Mouse (Mus musculus) liver, embryonic 11.5 days (tissue): ENCODE data around the gene Psma5. TPM values are rescaled to one million over a fixed set of nuclear protein-coding genes. Genes with fewer than 3 reads are reported as not detected.

ENCODE experiments used
- ATAC-seq: fragments of 200-750 bp; cut with Nextera tagmentation; replicated peaks from 2 replicates; pipeline ENCODE4 v1.8.0; 2017; ENCODE audit warnings: moderate number of reproducible peaks, mild to moderate bottlenecking, moderate TSS enrichment, moderate library complexity; ENCODE audit not compliant: low FRiP score
- DNase-seq: peaks from one replicate; pipeline ENCODE4 v3.0.0-alpha.2; 2017; ENCODE audit warnings: low spot score
- H3K27ac ChIP-seq: fragments of 300-500 bp; sonication (generic); 2 replicates; pipeline ENCODE4 v1.5.1; 2014; ENCODE audit warnings: mild to moderate bottlenecking, low read depth, low read length, control low read depth
- H3K27me3 ChIP-seq: fragments of 300-500 bp; sonication (generic); replicated peaks from 2 replicates; pipeline ENCODE4 v1.6.1; 2014; ENCODE audit warnings: low read length, mixed read lengths; ENCODE audit not compliant: control insufficient read depth, insufficient read depth
- H3K36me3 ChIP-seq: fragments of 300-500 bp; sonication (generic); 2 replicates; pipeline ENCODE4 v1.6.1; 2014; ENCODE audit warnings: mild to moderate bottlenecking, low read length, moderate library complexity, mixed read lengths; ENCODE audit not compliant: control insufficient read depth, insufficient read depth
- H3K4me1 ChIP-seq: fragments of 300-500 bp; sonication (generic); replicated peaks from 2 replicates; pipeline ENCODE4 v1.6.1; 2014; ENCODE audit warnings: low read length, mixed read lengths; ENCODE audit not compliant: control insufficient read depth, insufficient read depth
- H3K4me2 ChIP-seq: fragments of 300-500 bp; sonication (generic); 2 replicates; pipeline ENCODE4 v1.6.1; 2014; ENCODE audit warnings: mild to moderate bottlenecking, control low read depth, moderate library complexity
- H3K4me3 ChIP-seq: fragments of 300-500 bp; sonication (generic); 2 replicates; pipeline ENCODE4 v1.5.1; 2014; ENCODE audit warnings: low read depth, low read length, control low read depth
- H3K9ac ChIP-seq: fragments of 300-500 bp; sonication (generic); 2 replicates; pipeline ENCODE4 v1.6.1; 2014; ENCODE audit warnings: low read depth, low read length, control low read depth
- H3K9me3 ChIP-seq: fragments of 300-500 bp; sonication (generic); 2 replicates; pipeline ENCODE4 v1.6.1; 2016; ENCODE audit warnings: low read length, inconsistent platforms, mixed read lengths; ENCODE audit not compliant: control insufficient read depth
- WGBS: fragments of 180-500 bp; shearing (Covaris S2); extraction: QIAGEN DNeasy Blood & Tissue Kit; methylation state at CpG from one replicate; pipeline ENCODE4 v1.1.7; 2014; 5-methylcytosine and 5-hydroxymethylcytosine counted together
- polyA plus RNA-seq: library from polyadenylated mRNA; unstranded; fragments of >200 nt; fragmentation: Nextera tagmentation; extraction: Ambion mirVana; gene quantifications from 2 replicates; pipeline ENCODE4 v1.2.1, GENCODE M21; 2014

The Psma5 gene
- polyA plus RNA-seq, 1 experiment from 2014 or later = 335 TPM

DNA sequence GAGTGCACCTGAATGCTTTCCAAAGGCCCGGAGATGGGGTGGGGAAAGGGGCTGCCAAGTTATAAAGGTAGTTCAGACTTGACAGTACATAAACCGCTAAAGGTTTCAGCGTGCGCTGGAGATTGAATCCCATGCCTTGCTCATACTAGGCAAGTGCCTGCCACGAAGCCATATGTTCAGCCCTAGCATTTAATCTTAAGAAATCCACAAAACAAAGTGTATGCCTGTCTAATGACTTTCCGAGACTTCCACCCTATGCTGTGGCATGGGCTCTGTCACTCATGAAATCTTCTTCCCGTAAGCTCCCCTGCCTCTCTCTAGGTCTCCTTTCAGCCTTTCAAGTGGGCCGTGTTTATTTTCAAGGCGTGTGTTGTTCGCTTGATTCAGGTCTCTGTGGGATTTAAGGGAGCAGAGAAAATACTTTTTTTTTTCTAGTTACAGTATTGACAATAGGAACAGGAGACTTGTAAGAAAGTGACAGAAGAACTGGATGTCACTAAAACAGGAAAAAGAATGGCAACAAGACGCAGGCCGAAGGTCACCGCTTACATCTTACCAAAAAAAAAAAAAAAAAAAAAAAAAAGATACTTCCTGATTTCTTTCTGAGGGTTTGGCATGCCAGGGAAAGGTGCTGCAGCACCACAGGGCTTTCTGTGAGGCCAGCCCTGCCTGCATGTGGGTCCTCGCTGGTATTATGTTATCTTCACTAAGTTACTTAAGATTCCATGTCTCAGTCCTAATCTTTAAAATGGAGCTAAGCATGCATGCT is 30.1 kb downstream of the Psma5 start:
- no peaks in the 10 kb centered on the region for H3K9me3 ChIP-seq
- no peaks in the 10 kb centered on the region for H3K36me3 ChIP-seq
- H3K4me3 ChIP-seq = no peak overlapping the region
- H3K27me3 ChIP-seq = no peaks in the 10 kb centered on the region
- H3K4me2 ChIP-seq = peak overlapping the region; percentile 37
- no peak overlapping the region; the same call in 1 of the 2 replicates for H3K27ac ChIP-seq
- WGBS = 56% methylated on average over 14 of the region's 14 CpGs
- H3K4me1 ChIP-seq = peaks cover 32% of the 10 kb centered on the region
- ATAC-seq (no peak), DNase-seq (no peak)
- no peak overlapping the region for H3K9ac ChIP-seq

GRCm38 (mm10) chr3:108287811-108288805 is 31.4 kb downstream of the Psma5 start:
- ATAC-seq (no peak), DNase-seq (no peak)
- no peaks in the 10 kb centered on the region for H3K9me3 ChIP-seq

GRCm38 (mm10) chr3:108289311-108290130 is 32.8 kb downstream of the Psma5 start:
- Histone ChIP-seq H3K4me3 (no peak overlapping the region), H3K9ac (no peak overlapping the region), H3K9me3 (no peaks in the 10 kb centered on the region), H3K27me3 (no peaks in the 10 kb centered on the region), H3K4me1 (peaks cover 32% of the 10 kb centered on the region), H3K27ac (no peak overlapping the region), H3K4me2 (no peak overlapping the region), H3K36me3 (no peaks in the 10 kb centered on the region)
- no peak for DNase-seq
- ATAC-seq = no peak
- WGBS = 72% methylated on average over 13 of the region's 13 CpGs

More at GRCm38 (mm10) chr3:108287811-108288805, 31.4 kb downstream of the Psma5 start:
- WGBS = 47% methylated on average over 17 of the region's 17 CpGs
- H3K9ac ChIP-seq = no peak overlapping the region; the same call in 1 of the 2 replicates
- peaks cover 27% of the 10 kb centered on the region for H3K4me1 ChIP-seq
- H3K4me3 ChIP-seq = no peak overlapping the region
- peak overlapping the region; percentile 53 for H3K27ac ChIP-seq
- peak overlapping the region; percentile 37 for H3K4me2 ChIP-seq
- H3K36me3 ChIP-seq = no peaks in the 10 kb centered on the region
- H3K27me3 ChIP-seq = no peaks in the 10 kb centered on the region

DNA sequence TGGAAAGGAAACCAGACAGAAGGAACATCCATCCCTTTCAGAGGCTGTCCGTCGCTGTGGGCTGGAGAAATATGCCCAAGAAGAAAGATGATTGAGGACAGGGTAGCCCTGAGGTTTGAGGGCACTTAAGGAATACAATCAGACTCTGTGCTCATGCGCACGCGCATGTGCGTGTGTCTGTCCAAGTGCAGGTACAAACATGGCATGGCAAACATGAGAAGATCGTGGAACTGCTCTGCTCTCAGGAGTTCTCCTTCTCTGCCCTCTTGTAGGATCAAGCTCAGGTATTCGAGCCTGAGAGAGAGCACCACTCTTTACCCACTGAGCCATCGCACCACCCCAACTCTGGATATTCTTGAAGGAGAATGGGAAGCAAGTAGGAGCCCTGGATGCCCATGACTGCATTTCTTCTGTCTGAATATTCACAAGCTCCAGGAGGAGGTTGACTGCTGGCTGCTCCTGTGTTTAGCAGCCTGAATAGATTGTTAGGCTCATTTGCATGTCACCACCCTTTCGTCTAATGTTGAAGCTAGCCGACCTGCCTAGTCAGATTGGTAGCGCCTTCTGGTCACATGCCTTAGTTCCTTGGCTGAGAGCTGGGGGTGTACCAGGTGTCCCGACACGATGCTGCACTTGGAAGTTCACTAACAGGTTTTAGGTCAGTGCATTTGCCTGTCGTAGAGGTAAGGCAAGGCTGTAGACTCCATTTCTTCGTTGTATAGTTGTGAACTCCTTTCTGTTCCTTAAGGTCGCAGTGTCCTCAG is 34.5 kb downstream of the Psma5 start:
- no peak for DNase-seq
- H3K9ac ChIP-seq = no peak overlapping the region
- WGBS = 73% methylated on average over 17 of the region's 17 CpGs
- no peak overlapping the region for H3K4me3 ChIP-seq
- H3K4me1 ChIP-seq = peaks cover 46% of the 10 kb centered on the region
- no peaks in the 10 kb centered on the region for H3K27me3 ChIP-seq
- no peak for ATAC-seq
- H3K27ac ChIP-seq = no peak overlapping the region
- no peaks in the 10 kb centered on the region for H3K9me3 ChIP-seq
- no peak overlapping the region for H3K4me2 ChIP-seq
- no peaks in the 10 kb centered on the region for H3K36me3 ChIP-seq

GRCm38 (mm10) chr3:108294398-108294797 is 37.7 kb downstream of the Psma5 start:
- Histone ChIP-seq H3K36me3 (no peaks in the 10 kb centered on the region), H3K27ac (0 out of 2 replicates have a peak overlapping the region, but pooled peaks have one; percentile 11), H3K9me3 (no peaks in the 10 kb centered on the region), H3K4me3 (no peak overlapping the region), H3K4me1 (peaks cover 55% of the 10 kb centered on the region), H3K9ac (no peak overlapping the region), H3K27me3 (no peaks in the 10 kb centered on the region), H3K4me2 (peak overlapping the region; percentile 26)
- no peak for DNase-seq
- 14% methylated on average over 2 of the region's 2 CpGs for WGBS
- no peak for ATAC-seq

DNA sequence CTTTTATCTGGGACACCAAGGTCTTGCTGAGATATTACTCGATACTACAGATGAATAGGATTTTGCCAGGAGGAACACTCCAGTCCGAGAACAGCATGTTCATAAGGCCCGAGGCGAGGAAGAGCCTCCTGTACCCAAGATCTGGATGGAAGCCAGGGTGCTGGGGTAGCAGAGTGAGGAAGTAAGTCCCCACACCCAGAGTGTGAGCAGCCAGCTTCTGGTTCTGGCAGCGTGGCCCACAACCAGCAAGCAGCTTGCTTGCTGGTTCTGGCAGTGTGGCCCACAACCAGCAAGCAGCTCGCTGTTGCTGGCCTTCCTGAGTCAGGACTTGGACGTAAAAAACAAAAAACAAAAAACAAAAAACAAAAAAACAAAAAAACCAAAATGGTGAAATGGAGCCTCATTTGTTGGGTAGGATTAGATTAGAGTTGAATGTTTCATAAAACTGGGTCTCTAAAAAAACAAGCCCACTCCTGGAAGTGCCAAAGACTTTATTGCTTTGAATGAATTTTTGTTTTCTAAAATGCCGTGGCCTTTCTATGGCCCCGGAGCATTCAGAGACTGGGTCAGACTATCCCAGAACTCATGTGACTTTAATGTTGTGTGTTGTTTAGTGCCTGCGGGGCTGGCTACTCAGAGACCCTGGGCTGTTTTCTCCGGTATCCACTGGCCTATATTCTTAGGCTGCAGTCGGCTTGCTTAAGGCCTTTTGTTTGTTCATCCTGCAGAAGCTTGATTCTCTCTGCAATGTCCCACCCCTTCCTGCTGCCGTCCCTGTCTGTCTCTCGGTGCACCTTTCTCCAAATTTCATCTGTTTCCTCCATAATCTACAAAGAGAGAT is 38.9 kb downstream of the Psma5 start:
- Histone ChIP-seq H3K36me3 (no peaks in the 10 kb centered on the region), H3K27ac (peak overlapping the region; percentile 85), H3K4me2 (peak overlapping the region; percentile 72), H3K9me3 (no peaks in the 10 kb centered on the region), H3K9ac (peak overlapping the region; percentile 62), H3K4me3 (peak overlapping the region; percentile 29), H3K27me3 (no peaks in the 10 kb centered on the region), H3K4me1 (peaks cover 60% of the 10 kb centered on the region)
- 43% methylated on average over 14 of the region's 14 CpGs for WGBS
- no peak for DNase-seq
- ATAC-seq = 0 out of 2 replicates have a peak, but pooled peaks have one; percentile 16

DNA sequence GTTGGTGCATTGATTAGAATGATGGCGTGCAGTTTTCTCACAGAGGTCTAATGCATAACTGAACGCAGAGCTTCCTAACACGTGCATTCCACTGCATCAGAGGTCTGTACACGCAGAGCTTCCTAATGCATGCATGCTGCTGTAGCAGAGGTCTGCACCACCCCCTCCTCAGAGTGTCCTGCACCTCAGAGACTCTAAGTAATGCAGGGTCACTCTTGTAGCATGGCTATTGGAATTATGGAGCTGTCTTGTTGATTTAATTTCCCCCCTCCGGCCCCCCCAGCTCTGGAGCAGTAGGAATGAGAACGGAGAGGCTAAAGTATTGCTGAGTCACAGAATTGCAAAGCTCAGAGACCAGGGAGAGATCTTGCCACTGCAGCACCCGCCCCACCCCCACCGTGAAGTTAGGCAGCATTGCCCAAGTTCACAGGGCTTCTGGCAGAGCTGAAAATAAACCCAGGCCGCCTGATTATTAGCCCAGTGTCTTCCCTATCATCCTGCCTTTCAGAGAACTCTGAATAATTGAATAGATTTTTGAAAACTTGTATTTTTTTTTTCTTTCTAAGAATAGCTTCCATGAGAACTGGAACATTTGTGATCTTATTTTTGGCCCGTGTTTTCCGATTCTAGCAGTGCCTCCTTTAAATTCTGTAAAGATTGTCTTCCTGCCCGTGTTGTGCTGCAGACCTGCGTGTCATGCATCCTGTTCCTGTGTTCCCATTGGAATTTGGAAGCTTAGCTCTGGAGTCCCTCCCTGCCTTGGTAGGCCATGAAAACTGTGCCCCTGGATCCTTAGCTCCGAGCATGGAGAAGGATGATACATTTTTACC is 39.7 kb downstream of the Psma5 start:
- peak; percentile 77 for DNase-seq
- ATAC-seq = peak; percentile 80
- Histone ChIP-seq H3K27me3 (no peaks in the 10 kb centered on the region), H3K4me1 (peaks cover 57% of the 10 kb centered on the region), H3K9me3 (no peaks in the 10 kb centered on the region), H3K4me2 (peak overlapping the region; percentile 72), H3K27ac (peak overlapping the region; percentile 85), H3K36me3 (no peaks in the 10 kb centered on the region), H3K9ac (peak overlapping the region; percentile 62), H3K4me3 (peak overlapping the region; percentile 29)
- WGBS = 10% methylated on average over 14 of the region's 14 CpGs
